Mouse (Mus musculus) small intestine, adult 2 months (tissue): ENCODE results near the gene Pip5kl1.

Experiments
- CTCF ChIP-seq: fragments of 200-500 bp; IDR thresholded peaks from 2 replicates; pipeline ENCODE4 v1.5.1; 2012; ENCODE audit warnings: low read depth, mild to moderate bottlenecking, control low read depth, inconsistent platforms, low read length, moderate library complexity, mixed read lengths; ENCODE audit not compliant: insufficient replicate concordance, insufficient read length; ENCODE audit errors: extremely low read depth
- POLR2A ChIP-seq: fragments of 200-500 bp; IDR thresholded peaks from 2 replicates; pipeline ENCODE4 v1.6.1; 2012; ENCODE audit warnings: low read depth, mild to moderate bottlenecking, control low read depth, inconsistent platforms, low read length, moderate library complexity

GRCm38 (mm10) chr2:32547380-32547779, 27.2 kb upstream of the Pip5kl1 start:
- TF ChIP-seq POLR2A: no peak
- TF ChIP-seq CTCF: no peak
